8 mouse cellular contexts compared by ENCODE assay signal in genomic region chr11:97546804-97547411, GRCm38 (mm10). TPM values are rescaled to one million over a fixed set of nuclear protein-coding genes. Genes with fewer than 3 reads are reported as not detected.
DNase-seq lines count a peak whose midpoint lies in the region; ATAC-seq and TF ChIP-seq lines count a peak whose summit lies in the region.

No protein-coding gene starts in this region.

- H3K9ac ChIP-seq in heart, embryonic 12.5 days: peak overlapping the region; percentile 73
- peak overlapping the region; percentile 56 for H3K9ac ChIP-seq in kidney, embryonic 15.5 days

- no peak overlapping the region for H3K27ac ChIP-seq in heart, embryonic 12.5 days (ENCODE audit: poor library complexity, severe bottlenecking)
- H3K27ac ChIP-seq in cerebellum, adult 2 months (ENCODE audit: insufficient read depth, low read length): peak overlapping the region; percentile 95
- no peak overlapping the region for H3K27ac ChIP-seq in kidney, embryonic 15.5 days

- no peak for DNase-seq in heart, postnatal 25 days (ENCODE audit: low spot score)
- DNase-seq in cerebellum, adult 2 months: peak; percentile 76 to 78
- peak; percentile 33 to 60 for DNase-seq in gastrocnemius, adult 8-10 months (ENCODE audit: low spot score in 2 of 2)
- peak; percentile 54 for DNase-seq in mesoderm, embryonic 11.5 days (ENCODE audit: low read depth, low spot score)
- peak; percentile 14 for DNase-seq in thymus, postnatal 25 days

- H3K4me2 ChIP-seq in heart, embryonic 12.5 days: peak overlapping the region; percentile 100
- H3K4me2 ChIP-seq in kidney, embryonic 15.5 days: peak overlapping the region; percentile 99

- H3K4me3 ChIP-seq in heart, embryonic 12.5 days: peak overlapping the region; percentile 69
- H3K4me3 ChIP-seq in cerebellum, adult 2 months (replicated peaks; ENCODE audit: insufficient read depth, low read depth, low read length): peak overlapping the region; percentile 87
- H3K4me3 ChIP-seq in kidney, embryonic 15.5 days (replicated peaks): peak overlapping the region; percentile 64

- H3K36me3 ChIP-seq in heart, embryonic 12.5 days: no peaks in the 10 kb centered on the region
- H3K36me3 ChIP-seq in kidney, embryonic 15.5 days: no peaks in the 10 kb centered on the region

- WGBS in heart, embryonic 12.5 days: 1% methylated on average over 54 of the region's 73 CpGs
- under 1% methylated on average over 71 of the region's 73 CpGs for WGBS in cerebellum, adult 2 months
- under 1% methylated on average over 57 of the region's 73 CpGs for WGBS in kidney, embryonic 15.5 days

- H3K27me3 ChIP-seq in heart, embryonic 12.5 days (replicated peaks): peaks cover 100% of the 10 kb centered on the region
- H3K27me3 ChIP-seq in cerebellum, adult 2 months (ENCODE audit: control insufficient read depth, insufficient read depth, low read length): no peaks in the 10 kb centered on the region
- peaks cover 83% of the 10 kb centered on the region for H3K27me3 ChIP-seq in kidney, embryonic 15.5 days

- intact Hi-C loops in heart, postnatal 25 days (cut with DNase I): no loop called here

- peaks cover 13% of the 10 kb centered on the region for H3K4me1 ChIP-seq in heart, embryonic 12.5 days (replicated peaks)
- H3K4me1 ChIP-seq in cerebellum, adult 2 months (ENCODE audit: control insufficient read depth, insufficient read depth, low read length): peaks cover 67% of the 10 kb centered on the region
- peaks cover 42% of the 10 kb centered on the region for H3K4me1 ChIP-seq in kidney, embryonic 15.5 days

- H3K9me3 ChIP-seq in heart, embryonic 12.5 days (replicated peaks): no peaks in the 10 kb centered on the region
- no peaks in the 10 kb centered on the region for H3K9me3 ChIP-seq in kidney, embryonic 15.5 days (replicated peaks)

- TF ChIP-seq CTCF in cerebellum, adult 2 months (IDR thresholded peaks at IDR 0.05; ENCODE audit: borderline replicate concordance, insufficient read depth, low read depth, low read length): no peak

- peak; percentile 30; the same call in 1 of the 2 replicates for TF ChIP-seq POLR2A in cerebellum, adult 2 months (IDR thresholded peaks at IDR 0.05; ENCODE audit: borderline replicate concordance, insufficient read depth, low read length)

- ATAC-seq in heart, embryonic 12.5 days (ENCODE audit: insufficient number of reproducible peaks, low FRiP score): peak; percentile 38; the same call in 1 of the 2 replicates
- peak; percentile 68; the same call in 1 of the 2 replicates for ATAC-seq in kidney, embryonic 15.5 days (replicated peaks; ENCODE audit: low FRiP score)
- ATAC-seq in inflammation-experienced regulatory T-cells, adult 6 months: no peak

RNA-seq across cellular contexts. Expression of gene Srcin1, which starts 29.1 kb away (rescaled TPM):
- polyA plus RNA-seq in heart, embryonic 12.5 days (2016; fragmentation: Nextera tagmentation; extraction: Ambion mirVana): 0.09 TPM in 1 of 2 replicates, not detected in the other
- under 1 TPM; 0.20 to 0.47 TPM for total RNA-seq in heart, postnatal 25 days (2021)
- polyA plus RNA-seq in cerebellum, adult 2 months (2012; rRNA removed): 127 and 142 TPM in 2 replicates
- 1 to 10 TPM; 1.1 to 2.5 (median 1.6) TPM for total RNA-seq in gastrocnemius, adult 8-10 months (2022)
- 0.83 and 0.85 TPM in 2 replicates for polyA plus RNA-seq in kidney, embryonic 15.5 days (2015; fragmentation: Nextera tagmentation; extraction: Ambion mirVana)
- polyA plus RNA-seq in inflammation-experienced regulatory T-cells, adult 6 months (2017; shearing (Covaris generic)): not detected

RNA-seq across cellular contexts. Expression of gene 4933428G20Rik, which starts 46.8 kb away (rescaled TPM):
- polyA plus RNA-seq in heart, embryonic 12.5 days (2016; fragmentation: Nextera tagmentation; extraction: Ambion mirVana): 0.90 and 1.00 TPM in 2 replicates
- not detected for total RNA-seq in heart, postnatal 25 days (2021)
- polyA plus RNA-seq in cerebellum, adult 2 months (2012; rRNA removed): not detected in 2 replicates
- not detected for total RNA-seq in gastrocnemius, adult 8-10 months (2022)
- 0.49 and 0.84 TPM in 2 replicates for polyA plus RNA-seq in kidney, embryonic 15.5 days (2015; fragmentation: Nextera tagmentation; extraction: Ambion mirVana)
- polyA plus RNA-seq in inflammation-experienced regulatory T-cells, adult 6 months (2017; shearing (Covaris generic)): not detected

Comparison
In these comparisons a context has a peak if more than half of its experiments do, and no peak if none do; other contexts are left out.
1. RNA of gene Srcin1, which starts 29.1 kb away (polyA plus RNA-seq): 127 to 142 TPM in cerebellum, adult 2 months; 0.83 to 0.85 TPM in kidney, embryonic 15.5 days, 0.09 TPM in heart, embryonic 12.5 days and not detected in inflammation-experienced regulatory T-cells, adult 6 months; every median in the first group is over 10 times any median in the second.
2. Peak in every context shown above with its lines, with median percentiles within 50 percentile points of each other: H3K4me3 ChIP-seq.